Mouse (Mus musculus): ENCODE measurements around the gene Mrtfb.

DNA sequence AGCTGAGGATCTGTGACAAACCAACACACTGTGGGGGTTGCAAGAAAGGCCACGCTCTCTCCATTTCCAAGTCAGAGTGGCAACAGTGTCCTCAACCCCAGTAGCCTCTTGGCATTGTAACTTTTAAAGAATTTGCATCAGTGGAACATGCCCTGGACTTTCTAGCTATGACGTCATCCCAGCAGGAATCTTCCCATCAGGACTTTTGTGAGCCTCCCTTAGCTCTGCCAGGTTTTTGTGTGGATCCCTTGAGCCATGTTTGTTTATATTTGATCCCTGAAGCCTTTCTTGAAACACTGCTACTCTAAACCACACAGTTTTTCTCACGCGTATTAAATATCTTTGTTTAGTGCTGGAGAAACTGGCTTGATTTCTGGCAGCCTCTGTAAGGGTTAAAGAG lies 97.6 kb downstream of the Mrtfb start:
- TF ChIP-seq GATA1 (IDR thresholded peaks at IDR 0.05; ENCODE audit: borderline replicate concordance, low read length) (no peak), CTCF (IDR thresholded peaks at IDR 0.05; ENCODE audit: low read depth, low read length) (no peak)
